Mouse (Mus musculus): Measurements from ENCODE around the gene Ly75. TPM values are rescaled to one million over a fixed set of nuclear protein-coding genes. Genes with fewer than 3 reads are reported as not detected.

The Ly75 gene
- polyA plus RNA-seq, 1 experiment, result 13.7 TPM

GRCm38 (mm10) chr2:60405431-60405830, 22.3 kb upstream of the Ly75 start:
- no peak overlapping the region for H3K27ac ChIP-seq (ENCODE audit: insufficient read depth, low read length)
- no peak for TF ChIP-seq POLR2A (IDR thresholded peaks at IDR 0.05; ENCODE audit: low read depth, low read length)
- no peak for TF ChIP-seq CTCF (IDR thresholded peaks at IDR 0.05; ENCODE audit: borderline replicate concordance, insufficient read depth, low read length)
- no peaks in the 10 kb centered on the region for H3K4me1 ChIP-seq (ENCODE audit: control insufficient read depth, insufficient read depth, low read length)
- no peak overlapping the region for H3K4me3 ChIP-seq (ENCODE audit: insufficient read depth, low read length)

- no peak for TF ChIP-seq POLR2A (IDR thresholded peaks at IDR 0.05; ENCODE audit: low read depth, low read length)
- no peak for TF ChIP-seq CTCF (IDR thresholded peaks at IDR 0.05; ENCODE audit: borderline replicate concordance, insufficient read depth, low read length)
- Histone ChIP-seq H3K4me3 (ENCODE audit: insufficient read depth, low read length) (no peak overlapping the region), H3K27ac (ENCODE audit: insufficient read depth, low read length) (no peak overlapping the region), H3K4me1 (ENCODE audit: control insufficient read depth, insufficient read depth, low read length) (no peaks in the 10 kb centered on the region)
Measured at GRCm38 (mm10) chr2:60404763-60405162, 21.7 kb upstream of the Ly75 start.

GRCm38 (mm10) chr2:60401694-60402093, 18.6 kb upstream of the Ly75 start:
- no peak overlapping the region for H3K27ac ChIP-seq (ENCODE audit: insufficient read depth, low read length)
- TF ChIP-seq POLR2A (IDR thresholded peaks at IDR 0.05; ENCODE audit: low read depth, low read length) (no peak), CTCF (IDR thresholded peaks at IDR 0.05; ENCODE audit: borderline replicate concordance, insufficient read depth, low read length) (no peak)
- no peak overlapping the region for H3K4me3 ChIP-seq (ENCODE audit: insufficient read depth, low read length)
- no peaks in the 10 kb centered on the region for H3K4me1 ChIP-seq (ENCODE audit: control insufficient read depth, insufficient read depth, low read length)

GRCm38 (mm10) chr2:60393786-60394185, 10.7 kb upstream of the Ly75 start:
- no peak for TF ChIP-seq CTCF (IDR thresholded peaks at IDR 0.05; ENCODE audit: borderline replicate concordance, insufficient read depth, low read length)
- no peak for TF ChIP-seq POLR2A (IDR thresholded peaks at IDR 0.05; ENCODE audit: low read depth, low read length)
- no peaks in the 10 kb centered on the region for H3K4me1 ChIP-seq (ENCODE audit: control insufficient read depth, insufficient read depth, low read length)
- no peak overlapping the region for H3K4me3 ChIP-seq (ENCODE audit: insufficient read depth, low read length)
- no peak overlapping the region for H3K27ac ChIP-seq (ENCODE audit: insufficient read depth, low read length)

- Histone ChIP-seq H3K27ac (ENCODE audit: insufficient read depth, low read length) (no peak overlapping the region), H3K4me1 (ENCODE audit: control insufficient read depth, insufficient read depth, low read length) (no peaks in the 10 kb centered on the region), H3K4me3 (ENCODE audit: insufficient read depth, low read length) (no peak overlapping the region)
- TF ChIP-seq CTCF (IDR thresholded peaks at IDR 0.05; ENCODE audit: borderline replicate concordance, insufficient read depth, low read length) (no peak), POLR2A (IDR thresholded peaks at IDR 0.05; ENCODE audit: low read depth, low read length) (no peak)
Measured at GRCm38 (mm10) chr2:60392286-60392685, 9.2 kb upstream of the Ly75 start.

- no peak overlapping the region for H3K4me3 ChIP-seq (ENCODE audit: insufficient read depth, low read length)
- H3K4me1 ChIP-seq (ENCODE audit: control insufficient read depth, insufficient read depth, low read length), result no peaks in the 10 kb centered on the region
- no peak for TF ChIP-seq CTCF (IDR thresholded peaks at IDR 0.05; ENCODE audit: borderline replicate concordance, insufficient read depth, low read length)
- TF ChIP-seq POLR2A (IDR thresholded peaks at IDR 0.05; ENCODE audit: low read depth, low read length), result no peak
- H3K27ac ChIP-seq (ENCODE audit: insufficient read depth, low read length), result no peak overlapping the region
Measured at GRCm38 (mm10) chr2:60387363-60387762, 4.3 kb upstream of the Ly75 start.

- no peak overlapping the region for H3K27ac ChIP-seq (ENCODE audit: insufficient read depth, low read length)
- TF ChIP-seq POLR2A (IDR thresholded peaks at IDR 0.05; ENCODE audit: low read depth, low read length) (no peak), CTCF (IDR thresholded peaks at IDR 0.05; ENCODE audit: borderline replicate concordance, insufficient read depth, low read length) (no peak)
- H3K4me3 ChIP-seq (ENCODE audit: insufficient read depth, low read length), result no peak overlapping the region
- no peaks in the 10 kb centered on the region for H3K4me1 ChIP-seq (ENCODE audit: control insufficient read depth, insufficient read depth, low read length)
Measured at GRCm38 (mm10) chr2:60386835-60387234, 3.7 kb upstream of the Ly75 start.

- no peak overlapping the region for H3K27ac ChIP-seq (ENCODE audit: insufficient read depth, low read length)
- H3K4me1 ChIP-seq (ENCODE audit: control insufficient read depth, insufficient read depth, low read length), result no peaks in the 10 kb centered on the region
- no peak overlapping the region for H3K4me3 ChIP-seq (ENCODE audit: insufficient read depth, low read length)
- TF ChIP-seq POLR2A (IDR thresholded peaks at IDR 0.05; ENCODE audit: low read depth, low read length), result no peak
- TF ChIP-seq CTCF (IDR thresholded peaks at IDR 0.05; ENCODE audit: borderline replicate concordance, insufficient read depth, low read length), result no peak
Measured at GRCm38 (mm10) chr2:60384763-60385085, 1.6 kb upstream of the Ly75 start.

GRCm38 (mm10) chr2:60384083-60384762, 1.1 kb upstream of the Ly75 start:
- H3K27ac ChIP-seq (ENCODE audit: insufficient read depth, low read length), result no peak overlapping the region
- TF ChIP-seq POLR2A (IDR thresholded peaks at IDR 0.05; ENCODE audit: low read depth, low read length), result no peak
- no peak for TF ChIP-seq CTCF (IDR thresholded peaks at IDR 0.05; ENCODE audit: borderline replicate concordance, insufficient read depth, low read length)
- H3K4me1 ChIP-seq (ENCODE audit: control insufficient read depth, insufficient read depth, low read length), result no peaks in the 10 kb centered on the region
- H3K4me3 ChIP-seq (ENCODE audit: insufficient read depth, low read length), result no peak overlapping the region

GRCm38 (mm10) chr2:60382346-60382745, 757 bp downstream of the Ly75 start:
- no peak for TF ChIP-seq CTCF (IDR thresholded peaks at IDR 0.05; ENCODE audit: borderline replicate concordance, insufficient read depth, low read length)
- Histone ChIP-seq H3K4me1 (ENCODE audit: control insufficient read depth, insufficient read depth, low read length) (no peaks in the 10 kb centered on the region), H3K27ac (ENCODE audit: insufficient read depth, low read length) (no peak overlapping the region), H3K4me3 (ENCODE audit: insufficient read depth, low read length) (peak overlapping the region; percentile 59)

- no peak for TF ChIP-seq CTCF (IDR thresholded peaks at IDR 0.05; ENCODE audit: borderline replicate concordance, insufficient read depth, low read length)
- no peak for TF ChIP-seq POLR2A (IDR thresholded peaks at IDR 0.05; ENCODE audit: low read depth, low read length)
- no peaks in the 10 kb centered on the region for H3K4me1 ChIP-seq (ENCODE audit: control insufficient read depth, insufficient read depth, low read length)
- no peak overlapping the region for H3K4me3 ChIP-seq (ENCODE audit: insufficient read depth, low read length)
- no peak overlapping the region for H3K27ac ChIP-seq (ENCODE audit: insufficient read depth, low read length)
Measured at GRCm38 (mm10) chr2:60377260-60377659, 5.8 kb downstream of the Ly75 start.
